Mouse (Mus musculus): ENCODE results near the gene Sh3bp2.

GRCm38 (mm10) chr5:34592666-34593065 is 67.0 kb downstream of the Sh3bp2 start:
- TF ChIP-seq CTCF (IDR thresholded peaks at IDR 0.05; ENCODE audit: control insufficient read depth, insufficient read depth, insufficient read length) (no peak), CEBPB (IDR thresholded peaks at IDR 0.05; ENCODE audit: low read depth) (no peak)

Data from C2C12 (cell line).